Mouse (Mus musculus) lung, postnatal 0 days (tissue): Measurements from ENCODE around the gene Dzip1l. TPM values are rescaled to one million over a fixed set of nuclear protein-coding genes. Genes with fewer than 3 reads are reported as not detected.

Source experiments
- ATAC-seq: fragments of 200-750 bp; cut with Nextera tagmentation; 2 replicates; pipeline ENCODE4 v1.8.0; 2017; ENCODE audit warnings: moderate library complexity
- DNase-seq: peaks from one replicate; pipeline ENCODE4 v3.0.0-alpha.2; 2016; ENCODE audit warnings: low spot score
- H3K27ac ChIP-seq: fragments of 300-500 bp; sonication (generic); 2 replicates; pipeline ENCODE4 v1.5.1; 2014; ENCODE audit warnings: antibody characterized with exemption, mild to moderate bottlenecking, low read length, mixed read lengths
- H3K27me3 ChIP-seq: fragments of 300-500 bp; sonication (generic); replicated peaks from 2 replicates; pipeline ENCODE4 v1.6.1; 2014; ENCODE audit warnings: low read length, mixed read lengths; ENCODE audit not compliant: insufficient read depth
- H3K36me3 ChIP-seq: fragments of 300-500 bp; sonication (generic); 2 replicates; pipeline ENCODE4 v1.6.1; 2014; ENCODE audit warnings: low read length, mixed read lengths; ENCODE audit not compliant: insufficient read depth
- H3K4me1 ChIP-seq: fragments of 300-500 bp; sonication (generic); 2 replicates; pipeline ENCODE4 v1.6.1; 2014; ENCODE audit warnings: antibody characterized with exemption, low read depth, low read length, mixed read lengths; ENCODE audit not compliant: insufficient read depth
- H3K4me2 ChIP-seq: fragments of 300-500 bp; sonication (generic); replicated peaks from 2 replicates; pipeline ENCODE4 v1.6.1; 2014; ENCODE audit warnings: low read depth, mild to moderate bottlenecking, low read length, moderate library complexity, mixed read lengths
- H3K4me3 ChIP-seq: fragments of 300-500 bp; sonication (generic); 2 replicates; pipeline ENCODE4 v1.5.1; 2014; ENCODE audit warnings: low read depth, low read length
- H3K9ac ChIP-seq: fragments of 300-500 bp; sonication (generic); replicated peaks from 2 replicates; pipeline ENCODE4 v1.6.1; 2014; ENCODE audit warnings: low read depth, mild to moderate bottlenecking
- H3K9me3 ChIP-seq: fragments of 300-500 bp; sonication (generic); 2 replicates; pipeline ENCODE4 v1.6.1; 2016; ENCODE audit warnings: low read length, mixed read lengths
- CTCF ChIP-seq: IDR thresholded peaks from 2 replicates; pipeline ENCODE4 v1.5.1; 2016; ENCODE audit warnings: antibody characterized with exemption, mild to moderate bottlenecking
- EP300 ChIP-seq: IDR thresholded peaks from 2 replicates; pipeline ENCODE4 v1.6.1; 2016; ENCODE audit warnings: antibody characterized with exemption, mild to moderate bottlenecking, control low read depth
- WGBS: fragments of 180-500 bp; shearing (Covaris S2); extraction: QIAGEN DNeasy Blood & Tissue Kit; methylation state at CpG from one replicate; pipeline ENCODE4 v1.1.7; 2014; 5-methylcytosine and 5-hydroxymethylcytosine counted together
- polyA plus RNA-seq: library from polyadenylated mRNA; unstranded; fragments of >200 nt; fragmentation: Nextera tagmentation; extraction: Ambion mirVana; gene quantifications from 2 replicates; pipeline ENCODE4 v1.2.1, GENCODE M21; 2015

Gene Dzip1l
- polyA plus RNA-seq, 1 experiment from 2014 or later, result 15.4 TPM

- H3K4me3 ChIP-seq, result no peak overlapping the region
- ATAC-seq, result no peak
- no peak for TF ChIP-seq CTCF
- no peak for TF ChIP-seq EP300
- H3K27me3 ChIP-seq, result no peaks in the 10 kb centered on the region
- no peak overlapping the region for H3K4me2 ChIP-seq
- no peaks in the 10 kb centered on the region for H3K9me3 ChIP-seq
- H3K27ac ChIP-seq, result no peak overlapping the region
- no peak for DNase-seq
- H3K4me1 ChIP-seq, result no peaks in the 10 kb centered on the region
- no peak overlapping the region for H3K9ac ChIP-seq
- H3K36me3 ChIP-seq, result peaks cover 8% of the 10 kb centered on the region
- 93% methylated on average over 13 of the region's 13 CpGs for WGBS
Measured at GRCm38 (mm10) chr9:99637736-99638135, 8.4 kb downstream of the Dzip1l start.

- TF ChIP-seq CTCF (no peak), EP300 (no peak)
- Histone ChIP-seq H3K27me3 (no peaks in the 10 kb centered on the region), H3K4me3 (no peak overlapping the region), H3K9me3 (no peaks in the 10 kb centered on the region), H3K4me1 (no peaks in the 10 kb centered on the region), H3K9ac (no peak overlapping the region), H3K4me2 (no peak overlapping the region), H3K36me3 (peaks cover 8% of the 10 kb centered on the region), H3K27ac (no peak overlapping the region)
- WGBS, result 73% methylated on average over 5 of the region's 5 CpGs
- ATAC-seq (peak; percentile 25; the same call in 1 of the 2 replicates), DNase-seq (no peak)
Measured at GRCm38 (mm10) chr9:99639957-99640356, 10.7 kb downstream of the Dzip1l start.

GRCm38 (mm10) chr9:99645416-99645815 lies 16.1 kb downstream of the Dzip1l start:
- Histone ChIP-seq H3K4me2 (no peak overlapping the region), H3K9ac (no peak overlapping the region), H3K27me3 (no peaks in the 10 kb centered on the region), H3K4me1 (no peaks in the 10 kb centered on the region), H3K9me3 (no peaks in the 10 kb centered on the region), H3K36me3 (peaks cover 6% of the 10 kb centered on the region; the same call in 1 of the 2 replicates), H3K27ac (no peak overlapping the region), H3K4me3 (no peak overlapping the region)
- no peak for TF ChIP-seq EP300
- no peak for TF ChIP-seq CTCF
- ATAC-seq, result peak; percentile 65
- peak; percentile 67 for DNase-seq
- WGBS, result 54% methylated on average over 6 of the region's 6 CpGs

- Histone ChIP-seq H3K27me3 (no peaks in the 10 kb centered on the region), H3K4me1 (no peaks in the 10 kb centered on the region), H3K36me3 (peaks cover 11% of the 10 kb centered on the region; the same call in 1 of the 2 replicates), H3K4me3 (no peak overlapping the region), H3K9ac (no peak overlapping the region), H3K4me2 (no peak overlapping the region), H3K9me3 (no peaks in the 10 kb centered on the region), H3K27ac (no peak overlapping the region)
- TF ChIP-seq CTCF, result no peak
- no peak for TF ChIP-seq EP300
- WGBS, result 72% methylated on average over 6 of the region's 6 CpGs
- ATAC-seq, result peak; percentile 58
- peak; percentile 57 for DNase-seq
Measured at GRCm38 (mm10) chr9:99646102-99646501, 16.8 kb downstream of the Dzip1l start.

GRCm38 (mm10) chr9:99660756-99661155 lies 31.5 kb downstream of the Dzip1l start:
- H3K27me3 ChIP-seq, result no peaks in the 10 kb centered on the region
- H3K36me3 ChIP-seq, result no peaks in the 10 kb centered on the region
- H3K4me1 ChIP-seq, result no peaks in the 10 kb centered on the region
- WGBS, result 78% methylated on average over 10 of the region's 10 CpGs
- no peak overlapping the region for H3K4me2 ChIP-seq
- TF ChIP-seq CTCF, result no peak
- no peak for TF ChIP-seq EP300
- H3K9me3 ChIP-seq, result no peaks in the 10 kb centered on the region
- H3K27ac ChIP-seq, result no peak overlapping the region
- ATAC-seq (no peak), DNase-seq (no peak)
- H3K9ac ChIP-seq, result no peak overlapping the region
- H3K4me3 ChIP-seq, result no peak overlapping the region

GRCm38 (mm10) chr9:99661606-99662166 lies 32.4 kb downstream of the Dzip1l start:
- H3K4me2 ChIP-seq, result no peak overlapping the region; the same call in 1 of the 2 replicates
- no peaks in the 10 kb centered on the region for H3K27me3 ChIP-seq
- ATAC-seq (no peak), DNase-seq (no peak)
- no peak overlapping the region for H3K9ac ChIP-seq
- H3K4me1 ChIP-seq, result no peaks in the 10 kb centered on the region
- no peak overlapping the region for H3K27ac ChIP-seq
- no peaks in the 10 kb centered on the region for H3K9me3 ChIP-seq
- H3K36me3 ChIP-seq, result no peaks in the 10 kb centered on the region
- no peak for TF ChIP-seq EP300
- TF ChIP-seq CTCF, result 0 out of 2 replicates have a peak, but pooled peaks have one; percentile 2
- 69% methylated on average over 16 of the region's 16 CpGs for WGBS
- no peak overlapping the region for H3K4me3 ChIP-seq
